Mouse (Mus musculus): ENCODE data around the gene Bmp4.
A peak's percentile ranks its signal among the peaks of the same experiment; 100 is the strongest.

The Bmp4 gene

GRCm38 (mm10) chr14:46390249-46390775, at the start of gene Bmp4:
Gene Bmp4 (minus strand): TSS chr14:46390669.
- no peak for DNase-seq

- no peak for DNase-seq
These were observed 49.1 kb upstream of the Bmp4 start for GRCm38 (mm10) chr14:46439461-46440048.

- DNase-seq, result no peak
These were observed 46.1 kb upstream of the Bmp4 start for GRCm38 (mm10) chr14:46436471-46437090.

- no peak for DNase-seq
These were observed 39.8 kb upstream of the Bmp4 start for GRCm38 (mm10) chr14:46430231-46430630.

- no peak for DNase-seq
These were observed 36.8 kb upstream of the Bmp4 start for GRCm38 (mm10) chr14:46427251-46427650.

GRCm38 (mm10) chr14:46421823-46422222, 31.4 kb upstream of the Bmp4 start:
- DNase-seq, result no peak

GRCm38 (mm10) chr14:46419269-46419668, 28.8 kb upstream of the Bmp4 start:
- no peak for DNase-seq

GRCm38 (mm10) chr14:46418371-46419097, 28.1 kb upstream of the Bmp4 start:
- no peak for DNase-seq

GRCm38 (mm10) chr14:46412497-46413000, 22.1 kb upstream of the Bmp4 start:
- DNase-seq, result no peak

- DNase-seq, result no peak
These were observed 20.2 kb upstream of the Bmp4 start for GRCm38 (mm10) chr14:46410557-46411120.

- no peak for DNase-seq
These were observed 18.5 kb upstream of the Bmp4 start for GRCm38 (mm10) chr14:46409016-46409415.

- DNase-seq, result no peak
These were observed 17.9 kb upstream of the Bmp4 start for GRCm38 (mm10) chr14:46408319-46408718.

- DNase-seq, result no peak
These were observed 9.5 kb upstream of the Bmp4 start for GRCm38 (mm10) chr14:46399925-46400324.

- DNase-seq, result no peak
These were observed 7.7 kb upstream of the Bmp4 start for GRCm38 (mm10) chr14:46398091-46398695.

- no peak for DNase-seq
These were observed 1.2 kb upstream of the Bmp4 start for GRCm38 (mm10) chr14:46391621-46392170.

- DNase-seq, result no peak
These were observed 826 bp downstream of the Bmp4 start for GRCm38 (mm10) chr14:46389438-46390248.

GRCm38 (mm10) chr14:46388636-46389035, 1.8 kb downstream of the Bmp4 start:
- no peak for DNase-seq

- no peak for DNase-seq
These were observed 2.5 kb downstream of the Bmp4 start for GRCm38 (mm10) chr14:46387821-46388481.

- peak in 1 of 2 experiments; percentile 15 for DNase-seq
These were observed 3.2 kb downstream of the Bmp4 start for GRCm38 (mm10) chr14:46387357-46387671.

GRCm38 (mm10) chr14:46386478-46387356, 3.8 kb downstream of the Bmp4 start:
- no peak for DNase-seq
